Mouse (Mus musculus) embryonic facial prominence, embryonic 14.5 days (tissue): ENCODE results near the gene Ccdc3. TPM values are rescaled to one million over a fixed set of nuclear protein-coding genes. Genes with fewer than 3 reads are reported as not detected.

Experiments used
- ATAC-seq: fragments of 200-750 bp; cut with Nextera tagmentation; 2 replicates; pipeline ENCODE4 v1.8.0; 2017; ENCODE audit warnings: low read depth, moderate number of reproducible peaks, moderate TSS enrichment
- DNase-seq: peaks from one replicate; pipeline ENCODE4 v3.0.0-alpha.2; 2015; ENCODE audit warnings: low spot score
- H3K27ac ChIP-seq: fragments of 300-500 bp; sonication (generic); replicated peaks from 2 replicates; pipeline ENCODE4 v1.5.1; 2014; ENCODE audit warnings: low read depth, mild to moderate bottlenecking, low read length, moderate library complexity
- H3K27me3 ChIP-seq: fragments of 300-500 bp; sonication (generic); replicated peaks from 2 replicates; pipeline ENCODE4 v1.6.1; 2014; ENCODE audit warnings: low read length; ENCODE audit not compliant: control insufficient read depth, insufficient read depth
- H3K36me3 ChIP-seq: fragments of 300-500 bp; sonication (generic); 2 replicates; pipeline ENCODE4 v1.6.1; 2014; ENCODE audit warnings: low read length, mixed read lengths; ENCODE audit not compliant: control insufficient read depth, insufficient read depth
- H3K4me1 ChIP-seq: fragments of 300-500 bp; sonication (generic); 2 replicates; pipeline ENCODE4 v1.6.1; 2014; ENCODE audit warnings: antibody characterized with exemption, low read length; ENCODE audit not compliant: control insufficient read depth, insufficient read depth
- H3K4me2 ChIP-seq: fragments of 300-500 bp; sonication (generic); 2 replicates; pipeline ENCODE4 v1.6.1; 2014; ENCODE audit warnings: low read depth, mild to moderate bottlenecking, low read length, moderate library complexity, mixed read lengths
- H3K4me3 ChIP-seq: fragments of 300-500 bp; sonication (generic); 2 replicates; pipeline ENCODE4 v1.5.1; 2014; ENCODE audit warnings: low read depth, mild to moderate bottlenecking, low read length
- H3K9ac ChIP-seq: fragments of 300-500 bp; sonication (generic); 2 replicates; pipeline ENCODE4 v1.6.1; 2014; ENCODE audit warnings: low read depth, mild to moderate bottlenecking, low read length, moderate library complexity, mixed read lengths
- H3K9me3 ChIP-seq: fragments of 300-500 bp; sonication (generic); 2 replicates; pipeline ENCODE4 v1.6.1; 2016; ENCODE audit warnings: low read length; ENCODE audit not compliant: control insufficient read depth
- WGBS: fragments of 180-500 bp; shearing (Covaris S2); extraction: QIAGEN DNeasy Blood & Tissue Kit; methylation state at CpG from one replicate; pipeline ENCODE4 v1.1.7; 2014; 5-methylcytosine and 5-hydroxymethylcytosine counted together
- polyA plus RNA-seq: library from polyadenylated mRNA; unstranded; fragments of >200 nt; fragmentation: Nextera tagmentation; extraction: Ambion mirVana; gene quantifications from 2 replicates; pipeline ENCODE4 v1.2.1, GENCODE M21; 2014

Gene Ccdc3
- polyA plus RNA-seq, 1 experiment from 2014 or later = 25.9 TPM

GRCm38 (mm10) chr2:5165941-5166361, 28.4 kb downstream of the Ccdc3 start:
- no peak for DNase-seq
- WGBS = 66% methylated on average over 4 of the region's 4 CpGs
- Histone ChIP-seq H3K9ac (no peak overlapping the region), H3K4me1 (peaks cover 11% of the 10 kb centered on the region), H3K9me3 (no peaks in the 10 kb centered on the region), H3K4me2 (no peak overlapping the region), H3K27ac (no peak overlapping the region), H3K4me3 (no peak overlapping the region), H3K27me3 (no peaks in the 10 kb centered on the region), H3K36me3 (no peaks in the 10 kb centered on the region)
- ATAC-seq = no peak

GRCm38 (mm10) chr2:5166796-5167195, 29.2 kb downstream of the Ccdc3 start:
- peaks cover 11% of the 10 kb centered on the region for H3K4me1 ChIP-seq
- ATAC-seq (no peak), DNase-seq (no peak)
- H3K27ac ChIP-seq = no peak overlapping the region
- 82% methylated on average over 2 of the region's 2 CpGs for WGBS
- no peak overlapping the region for H3K4me3 ChIP-seq
- H3K9me3 ChIP-seq = no peaks in the 10 kb centered on the region
- no peaks in the 10 kb centered on the region for H3K27me3 ChIP-seq
- no peak overlapping the region for H3K4me2 ChIP-seq
- no peak overlapping the region for H3K9ac ChIP-seq
- no peaks in the 10 kb centered on the region for H3K36me3 ChIP-seq

- no peak overlapping the region for H3K4me3 ChIP-seq
- H3K27me3 ChIP-seq = no peaks in the 10 kb centered on the region
- no peak overlapping the region; the same call in 1 of the 2 replicates for H3K27ac ChIP-seq
These were observed 33.2 kb downstream of the Ccdc3 start for GRCm38 (mm10) chr2:5170815-5171214.

GRCm38 (mm10) chr2:5171301-5172000, 33.9 kb downstream of the Ccdc3 start:
- DNase-seq (no peak), ATAC-seq (no peak)
- Histone ChIP-seq H3K4me3 (no peak overlapping the region), H3K27me3 (no peaks in the 10 kb centered on the region), H3K4me2 (no peak overlapping the region), H3K36me3 (no peaks in the 10 kb centered on the region), H3K27ac (no peak overlapping the region), H3K4me1 (peaks cover 5% of the 10 kb centered on the region), H3K9ac (no peak overlapping the region), H3K9me3 (0 out of 2 replicates have a peak, but pooled peaks cover 2% of the 10 kb centered on the region)
- 46% methylated on average over 5 of the region's 5 CpGs for WGBS

More at GRCm38 (mm10) chr2:5170815-5171214, 33.2 kb downstream of the Ccdc3 start:
- Histone ChIP-seq H3K4me2 (no peak overlapping the region), H3K9ac (no peak overlapping the region), H3K9me3 (no peaks in the 10 kb centered on the region), H3K4me1 (peaks cover 5% of the 10 kb centered on the region), H3K36me3 (no peaks in the 10 kb centered on the region)
- DNase-seq (no peak), ATAC-seq (no peak)
- 65% methylated on average over 4 of the region's 4 CpGs for WGBS

- no peak overlapping the region for H3K9ac ChIP-seq
- H3K9me3 ChIP-seq = peaks cover 7% of the 10 kb centered on the region; the same call in 1 of the 2 replicates
- H3K4me2 ChIP-seq = no peak overlapping the region
- DNase-seq (no peak), ATAC-seq (no peak)
- H3K27ac ChIP-seq = no peak overlapping the region
- 89% methylated on average over 2 of the region's 2 CpGs for WGBS
- H3K4me3 ChIP-seq = no peak overlapping the region
- peaks cover 5% of the 10 kb centered on the region for H3K4me1 ChIP-seq
- no peaks in the 10 kb centered on the region for H3K36me3 ChIP-seq
- no peaks in the 10 kb centered on the region for H3K27me3 ChIP-seq
These were observed 35.2 kb downstream of the Ccdc3 start for GRCm38 (mm10) chr2:5172773-5173172.

GRCm38 (mm10) chr2:5174716-5175115, 37.1 kb downstream of the Ccdc3 start:
- no peak overlapping the region for H3K9ac ChIP-seq
- H3K36me3 ChIP-seq = no peaks in the 10 kb centered on the region
- ATAC-seq (no peak), DNase-seq (no peak)
- peaks cover 5% of the 10 kb centered on the region for H3K4me1 ChIP-seq
- H3K4me3 ChIP-seq = no peak overlapping the region
- no peak overlapping the region for H3K27ac ChIP-seq
- peaks cover 7% of the 10 kb centered on the region; the same call in 1 of the 2 replicates for H3K9me3 ChIP-seq
- no peak overlapping the region for H3K4me2 ChIP-seq
- no peaks in the 10 kb centered on the region for H3K27me3 ChIP-seq

GRCm38 (mm10) chr2:5181462-5182443, 44.2 kb downstream of the Ccdc3 start:
- Histone ChIP-seq H3K4me1 (no peaks in the 10 kb centered on the region), H3K27me3 (no peaks in the 10 kb centered on the region), H3K27ac (no peak overlapping the region), H3K9me3 (peaks cover 3% of the 10 kb centered on the region; the same call in 1 of the 2 replicates), H3K9ac (no peak overlapping the region), H3K36me3 (no peaks in the 10 kb centered on the region), H3K4me2 (no peak overlapping the region), H3K4me3 (no peak overlapping the region)
- 73% methylated on average over 5 of the region's 5 CpGs for WGBS
- no peak for DNase-seq
- no peak for ATAC-seq

GRCm38 (mm10) chr2:5184166-5184565, 46.6 kb downstream of the Ccdc3 start:
- Histone ChIP-seq H3K4me2 (no peak overlapping the region), H3K4me1 (no peaks in the 10 kb centered on the region), H3K4me3 (no peak overlapping the region), H3K27ac (no peak overlapping the region), H3K9me3 (no peaks in the 10 kb centered on the region), H3K9ac (no peak overlapping the region), H3K36me3 (no peaks in the 10 kb centered on the region), H3K27me3 (no peaks in the 10 kb centered on the region)
- DNase-seq (no peak), ATAC-seq (no peak)
- WGBS = 77% methylated on average over 4 of the region's 4 CpGs
